Mouse (Mus musculus) bone marrow macrophage, adult 2 months (primary cell): ENCODE results near the gene Ada.

Experiments
- CTCF ChIP-seq: IDR thresholded peaks from 2 replicates; pipeline ENCODE4 v1.5.1; 2012; ENCODE audit warnings: low read depth, mild to moderate bottlenecking, low read length, moderate library complexity
- POLR2A ChIP-seq: IDR thresholded peaks from 2 replicates; pipeline ENCODE4 v1.6.1; 2012; ENCODE audit warnings: mild to moderate bottlenecking, low read depth, low read length, borderline replicate concordance

DNA sequence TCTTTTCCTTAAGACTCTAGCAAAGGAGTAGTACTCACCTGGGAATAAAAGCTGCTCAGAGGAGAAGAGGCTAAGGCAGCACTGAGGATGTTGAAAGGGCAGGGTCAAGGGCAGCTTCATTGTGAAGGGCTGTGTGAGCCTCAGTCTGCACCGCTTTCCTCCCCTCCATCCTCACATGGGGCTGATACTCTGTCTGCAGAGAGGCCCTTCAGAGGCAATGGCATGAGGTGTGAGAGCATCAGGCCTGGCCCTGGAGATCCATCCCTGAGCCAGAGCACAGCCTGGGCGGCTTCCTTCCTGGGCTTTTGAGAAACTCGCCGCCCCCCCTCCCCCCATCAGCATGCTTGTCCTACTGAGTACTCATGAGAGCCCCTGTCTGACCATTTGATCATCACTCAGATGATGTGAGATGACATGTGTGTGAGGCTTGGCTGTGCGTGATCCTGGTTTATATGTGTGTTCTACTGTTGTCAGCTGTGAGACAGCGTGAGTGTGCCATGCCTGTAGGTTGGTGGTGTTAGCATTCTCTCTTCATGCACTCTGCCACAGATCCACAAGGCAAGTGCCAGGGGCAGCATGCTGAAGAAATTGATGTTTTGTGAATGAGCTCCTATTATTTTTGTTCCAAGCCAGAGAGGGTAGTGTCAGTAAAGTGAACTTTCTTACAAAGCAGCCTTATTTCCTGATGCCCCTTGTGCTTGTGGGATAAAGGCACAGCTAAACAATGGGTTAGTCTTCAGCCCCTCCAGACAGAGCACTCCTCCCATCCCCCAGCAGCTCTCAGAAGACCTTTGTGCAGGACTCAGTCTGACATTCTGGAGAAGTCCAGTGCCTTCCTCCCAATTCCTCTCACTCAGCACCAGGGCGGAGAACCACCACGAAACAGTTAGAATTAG is 59.4 kb downstream of the Ada start:
- TF ChIP-seq POLR2A (no peak), CTCF (no peak)
